Mouse (Mus musculus) erythroblast, embryonic 14.5 days (primary cell): ENCODE data around the gene Abhd16a.

Experiments
- GATA1 ChIP-seq: IDR thresholded peaks from 2 replicates; pipeline ENCODE4 v1.6.1; 2012; ENCODE audit warnings: low read length, inconsistent platforms, mixed read lengths
- TAL1 ChIP-seq: IDR thresholded peaks from 3 replicates; pipeline ENCODE4 v1.6.1; 2012; ENCODE audit warnings: low read length, inconsistent platforms, mixed read lengths

DNA sequence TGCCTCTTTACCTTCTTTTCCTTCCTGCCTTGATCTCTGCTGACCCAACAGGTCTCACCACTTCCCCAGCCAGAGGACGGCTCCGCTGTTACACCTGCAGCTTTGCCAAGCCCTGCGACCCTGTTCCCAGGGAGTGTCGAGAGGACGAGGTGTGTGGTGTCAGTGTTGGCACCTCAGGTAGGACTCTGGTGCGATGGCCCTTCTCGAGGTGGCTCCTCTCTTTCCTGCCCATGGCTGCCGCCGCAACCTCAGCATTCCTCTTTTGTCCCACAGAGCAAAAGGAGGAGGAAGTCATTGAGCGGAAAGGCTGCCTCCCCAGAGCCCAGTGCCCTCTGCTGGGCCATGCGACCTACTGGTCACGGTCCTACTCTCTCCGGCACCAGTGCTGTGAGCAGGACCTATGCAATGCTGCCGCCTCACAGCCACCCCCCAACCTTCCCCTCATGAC is 11.3 kb upstream of the Abhd16a start, which contains the start of gene Ly6g6d:
- TF ChIP-seq GATA1 (no peak), TAL1 (no peak)
